Mouse (Mus musculus): ENCODE measurements around the gene 4930562C15Rik.

- TF ChIP-seq CTCF (IDR thresholded peaks at IDR 0.05; ENCODE audit: control insufficient read depth, insufficient read depth, low read length): no peak
- TF ChIP-seq POLR2A (IDR thresholded peaks at IDR 0.05; ENCODE audit: borderline replicate concordance, control insufficient read depth, low read depth, low read length): no peak
These were observed 45.9 kb upstream of the 4930562C15Rik start for GRCm38 (mm10) chr16:4789311-4789768.

All from bone marrow, adult 2 months (tissue).